Mouse (Mus musculus) hindbrain, embryonic 14.5 days (tissue): ENCODE data around the gene Cdh1. TPM values are rescaled to one million over a fixed set of nuclear protein-coding genes. Genes with fewer than 3 reads are reported as not detected.

ENCODE experiments used
- ATAC-seq: fragments of 200-750 bp; cut with Nextera tagmentation; 2 replicates; pipeline ENCODE4 v1.8.0; 2017; ENCODE audit warnings: moderate number of reproducible peaks, mild to moderate bottlenecking, moderate TSS enrichment, moderate library complexity; ENCODE audit not compliant: low FRiP score
- DNase-seq: peaks from one replicate; pipeline ENCODE4 v3.0.0-alpha.2; 2015; ENCODE audit warnings: low spot score
- H3K27ac ChIP-seq: fragments of 300-500 bp; sonication (generic); 2 replicates; pipeline ENCODE4 v1.5.1; 2014; ENCODE audit warnings: mild to moderate bottlenecking, moderate library complexity
- H3K27me3 ChIP-seq: fragments of 300-500 bp; sonication (generic); 2 replicates; pipeline ENCODE4 v1.6.1; 2014; ENCODE audit warnings: mild to moderate bottlenecking, low read length, mixed read lengths; ENCODE audit not compliant: control insufficient read depth, insufficient read depth
- H3K36me3 ChIP-seq: fragments of 300-500 bp; sonication (generic); replicated peaks from 2 replicates; pipeline ENCODE4 v1.6.1; 2014; ENCODE audit not compliant: control insufficient read depth, insufficient read depth
- H3K4me1 ChIP-seq: fragments of 300-500 bp; sonication (generic); replicated peaks from 2 replicates; pipeline ENCODE4 v1.6.1; 2014; ENCODE audit warnings: antibody characterized with exemption, low read length, mixed read lengths; ENCODE audit not compliant: control insufficient read depth, insufficient read depth
- H3K4me2 ChIP-seq: fragments of 300-500 bp; sonication (generic); replicated peaks from 2 replicates; pipeline ENCODE4 v1.6.1; 2014; ENCODE audit warnings: mild to moderate bottlenecking, moderate library complexity
- H3K4me3 ChIP-seq: fragments of 300-500 bp; sonication (generic); replicated peaks from 2 replicates; pipeline ENCODE4 v1.5.1; 2014; ENCODE audit warnings: mild to moderate bottlenecking, low read length
- H3K9ac ChIP-seq: fragments of 300-500 bp; sonication (generic); 2 replicates; pipeline ENCODE4 v1.6.1; 2014
- H3K9me3 ChIP-seq: fragments of 300-500 bp; sonication (generic); 2 replicates; pipeline ENCODE4 v1.6.1; 2016; ENCODE audit warnings: low read length; ENCODE audit not compliant: control insufficient read depth
- WGBS: fragments of 180-500 bp; shearing (Covaris S2); extraction: QIAGEN DNeasy Blood & Tissue Kit; methylation state at CpG from one replicate; pipeline ENCODE4 v1.1.7; 2014; 5-methylcytosine and 5-hydroxymethylcytosine counted together
- polyA plus RNA-seq: library from polyadenylated mRNA; unstranded; fragments of >200 nt; fragmentation: Nextera tagmentation; extraction: Ambion mirVana; gene quantifications from 2 replicates; pipeline ENCODE4 v1.2.1, GENCODE M21; 2014

The Cdh1 gene
- polyA plus RNA-seq, 1 experiment from 2014 or later, result 1.5 TPM

DNA sequence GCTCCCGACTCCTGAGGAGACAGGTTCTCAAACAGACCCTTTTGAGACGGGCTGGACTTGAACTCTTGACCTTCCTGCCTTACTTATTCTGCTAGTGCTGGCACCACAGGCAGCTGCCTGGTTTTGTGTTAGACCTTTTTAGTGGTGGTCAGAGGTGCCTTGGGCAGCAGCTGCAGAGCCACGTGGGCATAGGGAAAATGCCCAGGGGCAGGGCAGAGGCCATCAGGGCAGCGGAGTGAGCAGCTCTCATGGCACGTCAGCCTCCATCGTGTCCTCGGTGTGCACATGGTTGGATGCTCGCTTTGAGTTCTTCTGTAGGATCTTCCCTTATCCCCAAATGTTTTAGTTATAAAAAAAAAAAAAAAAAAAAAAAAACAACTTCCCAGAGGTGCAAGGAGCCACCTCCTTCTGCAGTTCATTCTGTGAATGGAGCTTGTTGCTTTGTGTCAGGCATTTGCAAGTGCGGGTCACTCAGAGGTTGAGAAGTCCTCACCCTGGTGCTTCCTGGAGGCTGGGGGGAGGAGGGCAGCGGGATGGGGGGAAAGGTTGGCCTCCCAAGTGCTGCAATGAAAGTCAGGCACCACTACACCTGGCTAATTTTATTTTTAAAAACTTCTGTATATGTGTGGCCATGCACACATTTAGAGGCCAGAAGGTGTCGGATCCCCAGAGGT, 25.3 kb downstream of the Cdh1 start:
- H3K36me3 ChIP-seq, result no peaks in the 10 kb centered on the region
- no peak overlapping the region for H3K9ac ChIP-seq
- 82% methylated on average over 11 of the region's 11 CpGs for WGBS
- no peak for DNase-seq
- H3K4me1 ChIP-seq, result no peaks in the 10 kb centered on the region
- H3K4me2 ChIP-seq, result no peak overlapping the region
- H3K9me3 ChIP-seq, result no peaks in the 10 kb centered on the region
- ATAC-seq, result no peak
- H3K27me3 ChIP-seq, result no peaks in the 10 kb centered on the region
- no peak overlapping the region for H3K27ac ChIP-seq
- H3K4me3 ChIP-seq, result no peak overlapping the region

DNA sequence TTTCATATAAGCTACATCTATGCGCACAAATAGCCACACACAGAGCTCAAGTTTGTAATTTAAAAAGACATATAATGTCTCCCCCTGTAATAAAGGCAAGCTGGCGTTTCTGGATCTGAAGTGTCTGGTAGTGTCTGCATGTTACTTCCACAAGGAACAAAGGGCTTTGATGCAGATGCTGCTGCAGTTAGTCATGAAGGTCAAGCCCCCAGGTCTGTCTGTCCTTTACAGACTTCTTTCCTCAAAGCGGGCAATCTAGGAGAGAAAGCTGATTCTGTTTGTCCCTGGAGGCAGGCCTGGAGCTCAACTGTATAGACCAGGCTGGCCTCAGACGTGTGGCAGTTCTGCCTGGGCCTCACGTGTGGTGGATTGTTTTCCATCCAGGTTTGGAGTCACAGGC, 26.3 kb downstream of the Cdh1 start:
- 78% methylated on average over 5 of the region's 5 CpGs for WGBS
- DNase-seq (no peak), ATAC-seq (no peak)
- no peak overlapping the region for H3K27ac ChIP-seq
- H3K9ac ChIP-seq, result no peak overlapping the region
- no peaks in the 10 kb centered on the region for H3K36me3 ChIP-seq
- H3K27me3 ChIP-seq, result no peaks in the 10 kb centered on the region
- H3K4me2 ChIP-seq, result no peak overlapping the region
- H3K9me3 ChIP-seq, result no peaks in the 10 kb centered on the region
- H3K4me1 ChIP-seq, result no peaks in the 10 kb centered on the region
- H3K4me3 ChIP-seq, result no peak overlapping the region

GRCm38 (mm10) chr8:106631904-106632303, 28.8 kb downstream of the Cdh1 start:
- 46% methylated on average over 5 of the region's 5 CpGs for WGBS
- Histone ChIP-seq H3K9ac (no peak overlapping the region), H3K4me1 (no peaks in the 10 kb centered on the region)

DNA sequence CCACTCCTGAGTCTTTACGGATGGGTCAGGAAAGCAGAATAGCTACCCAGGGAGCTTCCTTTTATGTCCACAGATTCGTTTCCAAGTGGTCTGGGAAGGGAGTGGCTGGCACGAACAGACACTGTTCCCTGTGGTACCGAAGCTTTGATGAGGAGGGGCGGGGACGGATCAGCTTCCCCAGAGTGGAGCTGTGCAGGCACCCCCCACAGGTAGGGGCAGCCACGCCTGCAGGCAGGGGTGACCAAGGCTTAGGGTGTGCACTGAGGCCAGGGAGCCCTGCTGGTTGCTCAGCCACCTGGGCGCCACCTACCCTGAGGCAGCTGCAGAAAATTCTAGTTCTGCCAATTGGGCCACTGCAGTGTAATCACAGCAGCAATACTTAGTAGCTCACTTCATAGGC, 29.5 kb downstream of the Cdh1 start:
- H3K4me2 ChIP-seq, result no peak overlapping the region
- H3K4me3 ChIP-seq, result no peak overlapping the region
- no peaks in the 10 kb centered on the region for H3K4me1 ChIP-seq
- no peaks in the 10 kb centered on the region for H3K9me3 ChIP-seq
- H3K36me3 ChIP-seq, result no peaks in the 10 kb centered on the region
- no peaks in the 10 kb centered on the region for H3K27me3 ChIP-seq
- DNase-seq, result no peak
- ATAC-seq, result no peak
- WGBS, result 16% methylated on average over 8 of the region's 8 CpGs
- no peak overlapping the region for H3K27ac ChIP-seq
- H3K9ac ChIP-seq, result no peak overlapping the region

More at GRCm38 (mm10) chr8:106631904-106632303, 28.8 kb downstream of the Cdh1 start:
- Histone ChIP-seq H3K27me3 (no peaks in the 10 kb centered on the region), H3K4me2 (no peak overlapping the region), H3K27ac (no peak overlapping the region), H3K4me3 (no peak overlapping the region), H3K36me3 (no peaks in the 10 kb centered on the region), H3K9me3 (no peaks in the 10 kb centered on the region)
- DNase-seq (no peak), ATAC-seq (no peak)

DNA sequence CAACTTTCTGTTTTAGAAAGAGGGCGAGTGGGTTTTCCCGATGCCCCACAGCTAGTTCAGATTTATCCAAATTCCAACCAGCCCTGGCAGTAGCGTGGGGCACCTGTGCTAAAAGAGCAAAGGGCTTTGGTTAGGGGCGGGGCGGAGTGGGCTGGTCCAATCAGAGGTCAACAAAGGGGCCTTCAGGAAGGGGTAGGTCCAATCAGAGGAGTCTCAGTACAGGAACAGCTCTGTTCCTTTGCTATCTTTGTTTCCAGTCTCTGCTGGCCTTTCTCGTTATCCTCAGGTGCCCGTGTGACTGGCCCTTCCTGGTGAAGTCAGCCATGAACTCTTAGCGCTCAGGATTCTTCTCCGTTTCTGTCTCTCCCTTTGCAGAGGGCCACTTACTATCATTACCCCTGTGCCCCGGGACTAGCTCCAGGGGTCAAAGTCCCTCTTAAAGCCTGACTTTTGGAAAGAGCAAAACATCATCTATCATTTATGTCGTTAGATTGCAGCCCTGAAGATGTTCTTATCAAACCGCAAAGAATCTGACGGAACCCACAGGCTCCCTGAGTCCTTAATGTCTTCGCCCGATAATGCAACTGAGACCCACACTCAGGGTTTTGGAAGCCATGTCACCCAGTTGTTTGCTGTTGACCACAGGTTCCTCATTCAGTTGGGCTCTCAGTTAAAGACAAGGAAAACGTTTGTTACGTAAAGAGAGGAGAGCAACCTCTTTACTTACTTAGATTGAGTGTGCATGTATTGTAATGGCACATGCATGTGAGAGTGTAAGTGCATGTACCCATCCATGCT, 30.4 kb downstream of the Cdh1 start:
- no peak overlapping the region for H3K4me3 ChIP-seq
- ATAC-seq (no peak), DNase-seq (no peak)
- H3K9ac ChIP-seq, result no peak overlapping the region
- H3K27ac ChIP-seq, result no peak overlapping the region
- WGBS, result 78% methylated on average over 17 of the region's 17 CpGs
- no peaks in the 10 kb centered on the region for H3K4me1 ChIP-seq
- H3K9me3 ChIP-seq, result no peaks in the 10 kb centered on the region
- H3K36me3 ChIP-seq, result no peaks in the 10 kb centered on the region
- no peaks in the 10 kb centered on the region for H3K27me3 ChIP-seq
- no peak overlapping the region for H3K4me2 ChIP-seq

DNA sequence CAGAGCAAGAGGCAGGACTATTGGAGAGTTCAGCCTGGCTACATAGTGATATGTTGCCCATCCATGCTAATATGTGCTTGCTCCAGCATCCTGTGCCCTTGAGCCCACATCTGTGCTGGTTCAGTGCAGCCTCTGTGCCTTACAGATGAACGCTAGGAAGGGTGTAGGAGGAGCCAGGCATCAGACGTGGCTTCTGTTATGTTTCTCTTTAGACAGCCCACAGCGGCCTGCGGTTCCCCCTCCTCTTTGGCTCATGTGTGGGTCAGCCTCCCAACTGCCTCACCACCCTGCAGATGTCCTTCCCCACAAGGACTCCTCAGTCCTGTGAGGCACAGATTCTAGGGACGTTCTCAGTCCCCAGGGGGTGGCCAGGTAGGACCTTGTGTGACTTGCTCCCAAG, 32.1 kb downstream of the Cdh1 start:
- 35% methylated on average over 5 of the region's 5 CpGs for WGBS
- Histone ChIP-seq H3K9ac (no peak overlapping the region), H3K9me3 (no peaks in the 10 kb centered on the region), H3K27ac (no peak overlapping the region), H3K27me3 (no peaks in the 10 kb centered on the region), H3K4me1 (no peaks in the 10 kb centered on the region), H3K36me3 (no peaks in the 10 kb centered on the region), H3K4me2 (no peak overlapping the region), H3K4me3 (no peak overlapping the region)
- ATAC-seq (no peak), DNase-seq (no peak)

- WGBS, result 60% methylated on average over 4 of the region's 4 CpGs
- Histone ChIP-seq H3K4me1 (no peaks in the 10 kb centered on the region), H3K9me3 (no peaks in the 10 kb centered on the region), H3K27ac (no peak overlapping the region), H3K27me3 (no peaks in the 10 kb centered on the region), H3K4me3 (no peak overlapping the region), H3K4me2 (no peak overlapping the region), H3K9ac (no peak overlapping the region), H3K36me3 (no peaks in the 10 kb centered on the region)
- DNase-seq (no peak), ATAC-seq (no peak)
Measured at GRCm38 (mm10) chr8:106637446-106637845, 34.3 kb downstream of the Cdh1 start.

- no peaks in the 10 kb centered on the region for H3K36me3 ChIP-seq
- no peak overlapping the region for H3K9ac ChIP-seq
- no peaks in the 10 kb centered on the region for H3K27me3 ChIP-seq
- H3K9me3 ChIP-seq, result no peaks in the 10 kb centered on the region
- no peak overlapping the region for H3K4me2 ChIP-seq
- 96% methylated on average over 7 of the region's 7 CpGs for WGBS
- no peak overlapping the region for H3K4me3 ChIP-seq
- H3K27ac ChIP-seq, result no peak overlapping the region
- no peaks in the 10 kb centered on the region for H3K4me1 ChIP-seq
- ATAC-seq (no peak), DNase-seq (no peak)
Measured at GRCm38 (mm10) chr8:106638768-106639295, 35.7 kb downstream of the Cdh1 start.

- no peak overlapping the region for H3K9ac ChIP-seq
- no peaks in the 10 kb centered on the region for H3K27me3 ChIP-seq
- H3K9me3 ChIP-seq, result no peaks in the 10 kb centered on the region
- no peaks in the 10 kb centered on the region for H3K36me3 ChIP-seq
- H3K4me3 ChIP-seq, result no peak overlapping the region
- ATAC-seq (no peak), DNase-seq (no peak)
- H3K27ac ChIP-seq, result no peak overlapping the region
- H3K4me2 ChIP-seq, result no peak overlapping the region
- no peaks in the 10 kb centered on the region for H3K4me1 ChIP-seq
- WGBS, result 93% methylated on average over 7 of the region's 7 CpGs
Measured at GRCm38 (mm10) chr8:106640212-106640611, 37.1 kb downstream of the Cdh1 start.
